Comparison of ENCODE assay signal across 11 mouse cellular contexts in genomic region chr16:95403453-95403852, GRCm38 (mm10).
DNase-seq lines count a peak whose midpoint lies in the region; ATAC-seq lines count a peak whose summit lies in the region.
"Had no signal": no experiment of that assay in that cellular context is flagged by ENCODE, and none has a peak within 500 bp of the region (broad histone marks: within the 10 kb centered on the region; RNA-seq: fewer than 3 reads in every experiment).

No protein-coding gene starts in this region.

- WGBS in heart, embryonic 16.5 days = 50% methylated on average over 5 of the region's 5 CpGs
- 64% methylated on average over 5 of the region's 5 CpGs for WGBS in lung, embryonic 15.5 days
- WGBS in hindbrain, embryonic 13.5 days = 88% methylated on average over 5 of the region's 5 CpGs

- H3K9me3 ChIP-seq in heart, embryonic 16.5 days (replicated peaks; ENCODE audit: control insufficient read depth, low read length) = no peaks in the 10 kb centered on the region
- H3K9me3 ChIP-seq in lung, embryonic 15.5 days = no peaks in the 10 kb centered on the region
- no peaks in the 10 kb centered on the region for H3K9me3 ChIP-seq in hindbrain, embryonic 13.5 days
- H3K9me3 ChIP-seq: embryonic facial prominence, embryonic 12.5 days; liver, embryonic 15.5 days; neural tube, embryonic 12.5 days had no signal

- peak; percentile 37 for DNase-seq in cerebellum, adult 11-12 months
- no peak for DNase-seq in cerebellum, adult 11 months
- peak; percentile 52 for DNase-seq in brain, adult 2 months (ENCODE audit: low read depth, low spot score)
- DNase-seq in right cerebral cortex, postnatal 14 days = no peak
- DNase-seq in spleen, adult 12 weeks (ENCODE audit: low spot score) = no peak

- H3K9ac ChIP-seq in heart, embryonic 16.5 days (ENCODE audit: low read length) = no peak overlapping the region
- no peak overlapping the region for H3K9ac ChIP-seq in lung, embryonic 15.5 days
- no peak overlapping the region for H3K9ac ChIP-seq in hindbrain, embryonic 13.5 days
- H3K9ac ChIP-seq: embryonic facial prominence, embryonic 12.5 days; liver, embryonic 15.5 days; neural tube, embryonic 12.5 days had no signal

- peak overlapping the region; percentile 63; the same call in 1 of the 2 replicates for H3K27ac ChIP-seq in heart, embryonic 16.5 days (ENCODE audit: low read length)
- no peak overlapping the region for H3K27ac ChIP-seq in lung, embryonic 15.5 days
- no peak overlapping the region for H3K27ac ChIP-seq in hindbrain, embryonic 13.5 days
- H3K27ac ChIP-seq: embryonic facial prominence, embryonic 12.5 days; liver, embryonic 15.5 days; neural tube, embryonic 12.5 days had no signal

- no peak; the same call in 1 of the 2 replicates for ATAC-seq in heart, embryonic 16.5 days (replicated peaks; ENCODE audit: extremely low read depth, insufficient read depth, low FRiP score)
- peak; percentile 51 for ATAC-seq in lung, embryonic 15.5 days (ENCODE audit: borderline replicate concordance, extremely low read depth, low FRiP score, low TSS enrichment)
- ATAC-seq in hindbrain, embryonic 13.5 days (ENCODE audit: low FRiP score) = no peak

- H3K4me2 ChIP-seq in heart, embryonic 16.5 days (ENCODE audit: low read depth, low read length) = no peak overlapping the region
- no peak overlapping the region for H3K4me2 ChIP-seq in lung, embryonic 15.5 days
- H3K4me2 ChIP-seq in hindbrain, embryonic 13.5 days = no peak overlapping the region
- H3K4me2 ChIP-seq: embryonic facial prominence, embryonic 12.5 days; liver, embryonic 15.5 days; neural tube, embryonic 12.5 days had no signal

- no peak overlapping the region for H3K4me3 ChIP-seq in heart, embryonic 16.5 days (ENCODE audit: low read length)
- H3K4me3 ChIP-seq in lung, embryonic 15.5 days = no peak overlapping the region
- no peak overlapping the region for H3K4me3 ChIP-seq in hindbrain, embryonic 13.5 days
- H3K4me3 ChIP-seq: embryonic facial prominence, embryonic 12.5 days; liver, embryonic 15.5 days; neural tube, embryonic 12.5 days had no signal

- no peaks in the 10 kb centered on the region for H3K27me3 ChIP-seq in heart, embryonic 16.5 days (ENCODE audit: control insufficient read depth, insufficient read depth, low read length)
- no peaks in the 10 kb centered on the region for H3K27me3 ChIP-seq in lung, embryonic 15.5 days
- no peaks in the 10 kb centered on the region for H3K27me3 ChIP-seq in hindbrain, embryonic 13.5 days
- H3K27me3 ChIP-seq: embryonic facial prominence, embryonic 12.5 days; liver, embryonic 15.5 days; neural tube, embryonic 12.5 days had no signal

- no peaks in the 10 kb centered on the region for H3K36me3 ChIP-seq in heart, embryonic 16.5 days (ENCODE audit: control insufficient read depth, insufficient read depth)
- no peaks in the 10 kb centered on the region for H3K36me3 ChIP-seq in lung, embryonic 15.5 days
- H3K36me3 ChIP-seq in hindbrain, embryonic 13.5 days = no peaks in the 10 kb centered on the region
- H3K36me3 ChIP-seq: embryonic facial prominence, embryonic 12.5 days; liver, embryonic 15.5 days; neural tube, embryonic 12.5 days had no signal

- H3K4me1 ChIP-seq in heart, embryonic 16.5 days (ENCODE audit: control insufficient read depth, insufficient read depth, low read length) = peaks cover 18% of the 10 kb centered on the region
- peaks cover 10% of the 10 kb centered on the region; the same call in 1 of the 2 replicates for H3K4me1 ChIP-seq in lung, embryonic 15.5 days
- H3K4me1 ChIP-seq in hindbrain, embryonic 13.5 days (replicated peaks) = peaks cover 5% of the 10 kb centered on the region; the same call in 1 of the 2 replicates
- H3K4me1 ChIP-seq: liver, embryonic 15.5 days; neural tube, embryonic 12.5 days had no signal

Comparison
In these comparisons a context has a peak if more than half of its experiments do, and no peak if none do; other contexts are left out.
1. DNase-seq: peak in cerebellum, adult 11-12 months (single experiment) and brain, adult 2 months (single experiment); none in cerebellum, adult 11 months (single experiment), right cerebral cortex, postnatal 14 days (single experiment) and spleen, adult 12 weeks (single experiment).